Mouse (Mus musculus) C2C12 (cell line): ENCODE results near the gene Nme4. TPM values are rescaled to one million over a fixed set of nuclear protein-coding genes. Genes with fewer than 3 reads are reported as not detected.

Source experiments
- H3K27me3 ChIP-seq: one replicate; pipeline ENCODE4 v1.6.1; 2011; ENCODE audit not compliant: control insufficient read depth, insufficient read depth, insufficient read length
- H3K36me3 ChIP-seq: one replicate; pipeline ENCODE4 v1.6.1; 2011; ENCODE audit not compliant: control insufficient read depth, insufficient read depth
- H3K4me3 ChIP-seq: one replicate; pipeline ENCODE4 v1.5.1; 2011; ENCODE audit warnings: mild to moderate bottlenecking, control low read depth; ENCODE audit not compliant: poor library complexity, insufficient read depth, severe bottlenecking
- H3K79me2 ChIP-seq: one replicate; pipeline ENCODE4 v1.6.1; 2011; ENCODE audit not compliant: control insufficient read depth, insufficient read depth
- H3K79me3 ChIP-seq: one replicate; pipeline ENCODE4 v1.6.1; 2011; ENCODE audit warnings: low read depth, control low read depth
- H3ac ChIP-seq: one replicate; pipeline ENCODE3; 2011; ENCODE audit warnings: low read depth; ENCODE audit not compliant: control insufficient read depth, insufficient read length
- CEBPB ChIP-seq: IDR thresholded peaks from one replicate; pipeline ENCODE4 v1.6.1; 2011; ENCODE audit warnings: low read depth, mild to moderate bottlenecking, control low read depth, moderate library complexity
- CTCF ChIP-seq: IDR thresholded peaks from one replicate; pipeline ENCODE4 v1.5.1; 2011; ENCODE audit not compliant: control insufficient read depth, insufficient read depth, insufficient read length
- FOSL1 ChIP-seq: IDR thresholded peaks from one replicate; pipeline ENCODE4 v1.8.0; 2011; ENCODE audit warnings: mild to moderate bottlenecking, low read length; ENCODE audit not compliant: poor library complexity, insufficient read depth, severe bottlenecking
- MAX ChIP-seq: IDR thresholded peaks from one replicate; pipeline ENCODE4 v1.6.1; 2011; ENCODE audit warnings: mild to moderate bottlenecking, control low read depth
- MYOD1 ChIP-seq: IDR thresholded peaks from one replicate; pipeline ENCODE4 v1.6.1; 2011; ENCODE audit warnings: low read depth; ENCODE audit not compliant: control insufficient read depth, insufficient read length
- MYOG ChIP-seq: IDR thresholded peaks from one replicate; pipeline ENCODE4 v1.6.1; 2011; ENCODE audit not compliant: control insufficient read depth, insufficient read length; ENCODE audit errors: extremely low read depth
- USF1 ChIP-seq: IDR thresholded peaks from one replicate; pipeline ENCODE4 v1.6.1; 2011; ENCODE audit warnings: low read depth, mild to moderate bottlenecking, control low read depth, moderate library complexity
- polyA plus RNA-seq: library from polyadenylated mRNA; unstranded; fragments of >200 nt; fragmentation: generic; extraction: Trizol; gene quantifications from one replicate; pipeline ENCODE4 v1.2.1, GENCODE M21; 2012; ENCODE audit warnings: missing spikeins

Gene Nme4
- polyA plus RNA-seq, 1 experiment = 34.0 TPM

DNA sequence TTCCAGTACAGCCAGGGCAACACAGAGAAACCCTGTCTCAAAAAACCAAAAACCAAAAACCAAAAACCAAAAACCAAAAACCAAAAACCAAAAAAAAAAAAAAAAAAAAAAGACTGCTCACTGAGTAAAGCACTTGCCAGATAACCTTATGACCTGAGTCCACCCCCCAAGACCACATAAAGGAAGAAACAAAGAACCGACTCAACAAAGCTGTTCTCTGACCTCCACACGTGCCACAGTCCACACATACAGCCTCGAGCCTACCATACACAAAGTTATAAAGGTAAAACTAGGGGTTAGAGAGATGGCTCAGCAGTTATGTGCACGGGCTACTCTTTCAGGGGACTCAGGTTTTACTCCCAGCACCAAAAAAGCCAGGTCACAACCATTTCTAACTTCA lies 42.7 kb downstream of the Nme4 start:
- Histone ChIP-seq H3K79me2 (peaks cover 33% of the 10 kb centered on the region), H3K4me3 (no peak overlapping the region), H3K36me3 (peaks cover 3% of the 10 kb centered on the region), H3ac (no peak overlapping the region), H3K27me3 (no peaks in the 10 kb centered on the region), H3K79me3 (peaks cover 1% of the 10 kb centered on the region)
- TF ChIP-seq MAX (no peak), USF1 (no peak), MYOD1 (no peak), FOSL1 (no peak), CEBPB (no peak), MYOG (no peak), CTCF (no peak)

- H3K36me3 ChIP-seq = peaks cover 3% of the 10 kb centered on the region
- H3ac ChIP-seq = no peak overlapping the region
- H3K79me2 ChIP-seq = peaks cover 33% of the 10 kb centered on the region
- no peak overlapping the region for H3K4me3 ChIP-seq
- H3K27me3 ChIP-seq = no peaks in the 10 kb centered on the region
- no peak for TF ChIP-seq CTCF
- TF ChIP-seq USF1 = no peak
- TF ChIP-seq MAX = no peak
- no peak for TF ChIP-seq MYOG
- TF ChIP-seq MYOD1 = no peak
- no peak for TF ChIP-seq FOSL1
- no peak for TF ChIP-seq CEBPB
- H3K79me3 ChIP-seq = peaks cover 3% of the 10 kb centered on the region
Measured at GRCm38 (mm10) chr17:26052074-26052473, 43.3 kb downstream of the Nme4 start.

DNA sequence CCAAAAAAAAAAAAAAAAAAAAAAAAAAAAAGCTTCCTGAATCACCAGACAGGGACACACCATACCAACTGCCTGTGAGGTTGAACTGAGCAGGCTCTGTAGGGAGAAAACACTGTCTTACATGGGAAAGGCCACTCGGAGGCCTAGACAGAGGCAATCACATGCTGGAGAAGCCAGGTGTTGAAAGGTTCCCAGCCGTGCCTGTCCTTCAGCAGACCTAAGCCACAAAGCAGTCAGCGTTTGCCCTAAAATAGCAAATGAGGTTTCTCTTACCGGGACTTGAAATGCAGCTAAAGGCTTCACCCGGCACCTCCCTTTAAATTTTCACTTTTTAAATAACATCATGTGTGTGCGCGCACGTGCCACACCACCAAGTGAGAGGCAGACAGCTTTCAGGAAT lies 47.3 kb downstream of the Nme4 start:
- TF ChIP-seq MYOD1 = no peak
- no peak for TF ChIP-seq MYOG
- TF ChIP-seq CTCF = no peak
- no peak for TF ChIP-seq FOSL1
- no peak for TF ChIP-seq MAX
- no peak for TF ChIP-seq CEBPB
- no peak for TF ChIP-seq USF1
- peaks cover 4% of the 10 kb centered on the region for H3K79me3 ChIP-seq
- no peak overlapping the region for H3ac ChIP-seq

GRCm38 (mm10) chr17:26046253-26046997 lies 49.0 kb downstream of the Nme4 start:
- H3K4me3 ChIP-seq = no peak overlapping the region
- no peaks in the 10 kb centered on the region for H3K27me3 ChIP-seq
- peaks cover 4% of the 10 kb centered on the region for H3K79me3 ChIP-seq
- no peak overlapping the region for H3ac ChIP-seq
- no peaks in the 10 kb centered on the region for H3K36me3 ChIP-seq
- no peak for TF ChIP-seq MYOG
- TF ChIP-seq MAX = no peak
- TF ChIP-seq FOSL1 = no peak
- no peak for TF ChIP-seq CTCF
- TF ChIP-seq CEBPB = no peak
- no peak for TF ChIP-seq USF1
- TF ChIP-seq MYOD1 = no peak
- peaks cover 33% of the 10 kb centered on the region for H3K79me2 ChIP-seq

More for the DNA sequence above, 47.3 kb downstream of the Nme4 start:
- Histone ChIP-seq H3K36me3 (no peaks in the 10 kb centered on the region), H3K27me3 (no peaks in the 10 kb centered on the region), H3K4me3 (no peak overlapping the region), H3K79me2 (peaks cover 45% of the 10 kb centered on the region)

DNA sequence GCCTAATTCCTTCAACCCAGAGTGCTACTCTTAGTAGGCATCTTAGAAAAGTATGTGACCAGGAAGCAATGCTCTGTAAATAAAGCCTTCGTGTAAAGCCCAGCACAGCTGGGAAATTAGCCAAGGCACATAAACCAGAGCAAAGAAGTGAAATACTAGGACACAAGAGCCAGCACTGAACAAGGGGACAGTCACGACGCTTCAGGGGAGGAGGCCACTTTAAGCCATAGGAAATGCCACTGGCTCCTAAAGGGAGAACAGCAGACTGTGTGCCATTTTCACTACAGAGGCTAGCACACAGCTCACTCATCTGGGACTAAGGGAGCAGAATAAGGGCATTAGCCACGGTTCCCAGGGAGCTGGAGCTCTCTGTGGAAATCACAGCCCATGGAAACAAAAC lies 50.1 kb downstream of the Nme4 start:
- Histone ChIP-seq H3ac (no peak overlapping the region), H3K79me3 (peaks cover 4% of the 10 kb centered on the region), H3K4me3 (no peak overlapping the region), H3K27me3 (no peaks in the 10 kb centered on the region), H3K79me2 (peaks cover 29% of the 10 kb centered on the region), H3K36me3 (no peaks in the 10 kb centered on the region)
- TF ChIP-seq MYOD1 (no peak), FOSL1 (no peak), USF1 (no peak), MAX (no peak), MYOG (no peak)
